In genomic region chr13:92653283-92653682, GRCm38 (mm10) we compare ENCODE assay signal across 9 mouse cellular contexts. TPM values are rescaled to one million over a fixed set of nuclear protein-coding genes. Genes with fewer than 3 reads are reported as not detected.
DNase-seq lines count a peak whose midpoint lies in the region; ATAC-seq and TF ChIP-seq lines count a peak whose summit lies in the region.
"Had no signal": no experiment of that assay in that cellular context is flagged by ENCODE, and none has a peak within 500 bp of the region (broad histone marks: within the 10 kb centered on the region; RNA-seq: fewer than 3 reads in every experiment).

No protein-coding gene starts in this region.

- no peak overlapping the region for H3K9ac ChIP-seq in liver, adult 2 months (ENCODE audit: low read depth, low read length)
- H3K9ac ChIP-seq in heart, embryonic 11.5 days (ENCODE audit: low read depth, low read length): no peak overlapping the region
- peak overlapping the region; percentile 5; the same call in 1 of the 2 replicates for H3K9ac ChIP-seq in liver, embryonic 16.5 days (ENCODE audit: low read depth, low read length)

- DNase-seq in liver, adult 2 months (ENCODE audit: extremely low read depth, low read depth, low spot score): peak; percentile 15
- DNase-seq in liver: no peak
- DNase-seq in adrenal gland, postnatal 25 days: peak; percentile 17
- no peak for DNase-seq in embryo, embryonic 9.5 days (ENCODE audit: extremely low spot score)
- DNase-seq: gastrocnemius, postnatal 36 days; kidney, adult 18-20 months had no signal

- H3K79me2 ChIP-seq in liver, adult 2 months (ENCODE audit: control insufficient read depth, insufficient read depth, low read length): peaks cover 3% of the 10 kb centered on the region; the same call in 1 of the 2 replicates

- H3K4me1 ChIP-seq in liver, adult 2 months (ENCODE audit: control insufficient read depth, insufficient read depth, low read length): peaks cover 22% of the 10 kb centered on the region
- H3K4me1 ChIP-seq in heart, embryonic 11.5 days (ENCODE audit: control insufficient read depth, insufficient read depth, low read length): peaks cover 14% of the 10 kb centered on the region; the same call in 1 of the 2 replicates
- peaks cover 20% of the 10 kb centered on the region for H3K4me1 ChIP-seq in liver, embryonic 16.5 days (ENCODE audit: control insufficient read depth, low read depth, low read length)

- no peaks in the 10 kb centered on the region for H3K9me3 ChIP-seq in heart, embryonic 11.5 days (replicated peaks; ENCODE audit: control insufficient read depth, low read length)
- H3K9me3 ChIP-seq in liver, embryonic 16.5 days (replicated peaks; ENCODE audit: control insufficient read depth, low read length): no peaks in the 10 kb centered on the region

- no peak for ATAC-seq in heart, embryonic 11.5 days (replicated peaks; ENCODE audit: insufficient number of reproducible peaks, low FRiP score, low TSS enrichment)
- no peak for ATAC-seq in liver, embryonic 16.5 days (ENCODE audit: low read depth)
- no peak for ATAC-seq in frontal cortex, adult (ENCODE audit: low TSS enrichment)

- no peaks in the 10 kb centered on the region for H3K27me3 ChIP-seq in liver, adult 2 months (ENCODE audit: control insufficient read depth, insufficient read depth, low read length)
- H3K27me3 ChIP-seq in heart, embryonic 11.5 days (ENCODE audit: control insufficient read depth, insufficient read depth, low read length): no peaks in the 10 kb centered on the region
- H3K27me3 ChIP-seq in liver, embryonic 16.5 days (ENCODE audit: control insufficient read depth, insufficient read depth, low read depth, low read length): no peaks in the 10 kb centered on the region

- no peak overlapping the region for H3K27ac ChIP-seq in liver, adult 2 months (replicated peaks; ENCODE audit: insufficient read depth, low read depth, low read length)
- peak overlapping the region; percentile 55 for H3K27ac ChIP-seq in heart, embryonic 11.5 days (ENCODE audit: low read depth, low read length)
- H3K27ac ChIP-seq in liver, embryonic 16.5 days (ENCODE audit: low read length): peak overlapping the region; percentile 47; the same call in 1 of the 2 replicates

- H3K4me2 ChIP-seq in heart, embryonic 11.5 days: peak overlapping the region; percentile 4; the same call in 1 of the 2 replicates
- H3K4me2 ChIP-seq in liver, embryonic 16.5 days (ENCODE audit: low read depth, low read length): no peak overlapping the region

- no peak for TF ChIP-seq POLR2A in liver, adult 2 months (IDR thresholded peaks at IDR 0.05; ENCODE audit: extremely low read depth, insufficient read depth, low read length)

- no peak for TF ChIP-seq CTCF in liver, adult 2 months (IDR thresholded peaks at IDR 0.05; ENCODE audit: low read depth, low read length)

- no peaks in the 10 kb centered on the region for H3K36me3 ChIP-seq in liver, adult 2 months (ENCODE audit: control insufficient read depth, insufficient read depth, low read length)
- no peaks in the 10 kb centered on the region for H3K36me3 ChIP-seq in heart, embryonic 11.5 days (ENCODE audit: control insufficient read depth, insufficient read depth, low read length)
- H3K36me3 ChIP-seq in liver, embryonic 16.5 days (ENCODE audit: control insufficient read depth, insufficient read depth): no peaks in the 10 kb centered on the region

- 24% methylated on average over 5 of the region's 5 CpGs for WGBS in liver, adult 2 months
- 15% methylated on average over 5 of the region's 5 CpGs for WGBS in heart, embryonic 11.5 days (ENCODE audit: insufficient replicate concordance)
- WGBS in liver, embryonic 16.5 days (ENCODE audit: insufficient replicate concordance): 47% methylated on average over 5 of the region's 5 CpGs

- H3K4me3 ChIP-seq in liver, adult 2 months (ENCODE audit: insufficient read depth, low read depth, low read length): no peak overlapping the region
- no peak overlapping the region for H3K4me3 ChIP-seq in heart, embryonic 11.5 days (ENCODE audit: low read depth, low read length)
- H3K4me3 ChIP-seq in liver, embryonic 16.5 days (ENCODE audit: low read depth, low read length): no peak overlapping the region

RNA-seq across cellular contexts. Expression of gene Serinc5, which starts 42.4 kb away (rescaled TPM):
- total RNA-seq in liver, adult 2 months (2014; rRNA removed): 18.0 and 24.1 TPM in 2 replicates
- 10.9 and 14.3 TPM in 2 replicates for polyA plus RNA-seq in liver, adult 2 months (2012; rRNA removed)
- 57.9 and 74.2 TPM in 2 replicates for total RNA-seq in adrenal gland, postnatal 25 days (2021)
- polyA plus RNA-seq in heart, embryonic 11.5 days (2014; fragmentation: Nextera tagmentation; extraction: Ambion mirVana): 9.9 and 13.4 TPM in 2 replicates
- 21.5 and 21.7 TPM in 2 replicates for polyA plus RNA-seq in liver, embryonic 16.5 days (2015; fragmentation: Nextera tagmentation; extraction: Ambion mirVana)

Comparison
In these comparisons a context has a peak if more than half of its experiments do, and no peak if none do; other contexts are left out.
1. DNase-seq: peak in liver, adult 2 months (single experiment) and adrenal gland, postnatal 25 days (single experiment); none in liver (single experiment) and embryo, embryonic 9.5 days (single experiment).